Mouse (Mus musculus): ENCODE measurements at regions not wholly inside any gene's neighbourhood (a gene's known extent, or its start where the extent isn't known, plus 50 kb on each side); places are given as distances from the start of the nearest gene placed in this dataset.
A peak's percentile ranks its signal among the peaks of the same experiment; 100 is the strongest.
"Not testable (repeated sequence)": the region's sequence is repeated elsewhere in the genome, so short reads cannot be mapped to it uniquely, and the experiment has no call there.

DNA sequence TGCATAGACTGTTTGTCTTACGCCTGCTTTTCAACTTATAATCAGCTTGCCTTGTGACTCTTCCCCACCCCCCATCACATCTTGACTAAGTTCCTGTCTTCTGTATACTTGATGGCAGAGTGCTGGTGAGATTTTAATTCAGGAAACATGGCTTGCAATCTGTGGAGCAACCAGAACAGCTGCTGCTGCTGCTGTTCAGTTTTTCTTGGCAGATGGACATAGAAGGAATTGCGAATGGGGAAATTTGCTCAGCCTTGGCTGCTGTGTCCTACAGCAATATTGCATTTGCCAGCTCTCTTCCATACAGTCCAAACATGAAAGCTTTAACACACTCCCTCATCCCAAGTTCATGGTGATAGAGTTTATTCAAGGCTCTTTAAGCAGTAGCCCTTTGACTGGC, 262.3 kb downstream of the Pros1 start:
- H3K27ac ChIP-seq: no peak overlapping the region
- no peaks in the 10 kb centered on the region for H3K27me3 ChIP-seq (replicated peaks)
- H3K4me1 ChIP-seq: no peaks in the 10 kb centered on the region
- no peak overlapping the region for H3K4me3 ChIP-seq
- no peak overlapping the region for H3K4me2 ChIP-seq (replicated peaks)
- H3K36me3 ChIP-seq: no peaks in the 10 kb centered on the region
- H3K9ac ChIP-seq: no peak overlapping the region
- WGBS: 89% methylated on average over 2 of the region's 2 CpGs
- no peak for ATAC-seq (ENCODE audit: low FRiP score, low read depth)
- H3K9me3 ChIP-seq: 0 out of 2 replicates have a peak, but pooled peaks cover 3% of the 10 kb centered on the region

DNA sequence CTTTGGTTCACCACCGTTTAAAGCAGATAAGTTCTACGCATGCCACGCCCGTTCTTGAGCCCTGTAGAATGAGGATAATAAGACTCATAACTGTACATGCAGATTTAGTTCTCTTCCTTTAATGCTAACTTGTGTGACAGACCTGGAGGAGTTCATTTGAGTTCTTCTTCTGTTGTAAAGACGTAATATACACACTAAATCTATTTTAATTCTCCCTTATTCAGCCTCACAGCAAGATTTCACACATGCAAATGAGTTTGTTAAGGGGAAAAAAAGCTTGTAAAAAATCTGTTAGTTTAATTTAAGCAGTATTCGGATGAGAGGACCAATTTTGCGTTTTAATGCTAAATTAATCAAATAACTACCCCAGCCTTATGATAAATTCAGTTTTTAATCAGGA, 264.6 kb downstream of the Pros1 start:
- H3K9ac ChIP-seq: no peak overlapping the region
- H3K27ac ChIP-seq: no peak overlapping the region
- no peak overlapping the region for H3K4me3 ChIP-seq
- H3K4me1 ChIP-seq: no peaks in the 10 kb centered on the region
- no peak for ATAC-seq (ENCODE audit: low FRiP score, low read depth)
- no peaks in the 10 kb centered on the region for H3K27me3 ChIP-seq (replicated peaks)
- WGBS: 79% methylated on average over 7 of the region's 7 CpGs
- no peaks in the 10 kb centered on the region for H3K36me3 ChIP-seq
- no peak overlapping the region for H3K4me2 ChIP-seq (replicated peaks)
- no peaks in the 10 kb centered on the region for H3K9me3 ChIP-seq

DNA sequence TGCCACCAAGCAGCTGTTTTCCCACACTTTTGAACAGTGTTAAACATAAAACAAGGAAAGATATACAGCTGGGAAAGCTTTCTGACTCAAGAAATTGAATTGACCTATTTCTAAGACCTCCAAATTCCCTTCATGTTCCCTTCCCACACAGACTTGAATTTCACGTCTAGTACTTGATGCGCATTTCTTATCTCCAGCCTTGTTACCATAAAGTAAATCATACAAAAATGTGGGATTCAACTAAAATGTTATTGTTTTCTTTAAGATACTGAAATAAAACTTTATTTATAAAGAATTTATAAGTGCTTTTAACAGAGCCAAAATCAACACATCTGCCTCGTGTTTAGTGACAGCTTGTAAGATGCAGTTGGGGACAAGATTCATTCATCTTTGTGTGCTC, 289.7 kb downstream of the Pros1 start:
- Histone ChIP-seq H3K4me1 (no peaks in the 10 kb centered on the region), H3K27me3 (replicated peaks) (no peaks in the 10 kb centered on the region), H3K9me3 (no peaks in the 10 kb centered on the region), H3K4me3 (no peak overlapping the region), H3K27ac (no peak overlapping the region), H3K36me3 (no peaks in the 10 kb centered on the region), H3K4me2 (replicated peaks) (no peak overlapping the region), H3K9ac (no peak overlapping the region)
- ATAC-seq (ENCODE audit: low FRiP score, low read depth): no peak
- 87% methylated on average over 3 of the region's 3 CpGs for WGBS

DNA sequence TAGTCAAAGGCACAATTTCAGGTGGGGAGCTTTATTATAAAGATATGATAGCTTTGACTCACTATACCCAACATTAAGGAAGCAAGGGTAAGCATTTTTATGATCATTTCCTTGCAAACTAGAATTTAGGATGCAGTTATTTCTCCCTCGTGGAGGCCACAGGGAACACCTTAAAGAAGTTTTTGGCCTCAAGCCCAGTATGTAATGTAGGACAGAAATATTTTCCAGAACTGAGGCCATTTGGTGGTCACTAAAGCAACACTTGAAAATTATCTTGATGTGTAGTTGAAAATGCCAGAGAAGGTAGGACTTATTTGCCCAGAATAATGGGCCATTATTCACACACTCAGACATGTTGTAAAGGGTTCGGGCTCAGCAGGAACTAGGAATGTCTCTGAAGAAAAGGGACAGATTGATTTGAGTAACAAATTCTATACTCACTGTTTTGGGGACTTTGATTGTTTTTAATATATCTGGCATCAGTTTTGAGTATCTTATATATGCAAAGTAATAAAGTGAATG, 301.3 kb downstream of the Pros1 start:
- no peak for ATAC-seq (ENCODE audit: low FRiP score, low read depth)
- Histone ChIP-seq H3K36me3 (no peaks in the 10 kb centered on the region), H3K27me3 (replicated peaks) (no peaks in the 10 kb centered on the region), H3K4me2 (replicated peaks) (no peak overlapping the region), H3K9me3 (no peaks in the 10 kb centered on the region), H3K9ac (no peak overlapping the region), H3K27ac (no peak overlapping the region), H3K4me3 (no peak overlapping the region), H3K4me1 (no peaks in the 10 kb centered on the region)
- 75% methylated on average over 2 of the region's 2 CpGs for WGBS

- Histone ChIP-seq H3K27ac (no peak overlapping the region), H3K9me3 (no peaks in the 10 kb centered on the region), H3K4me3 (no peak overlapping the region), H3K4me2 (replicated peaks) (no peak overlapping the region), H3K27me3 (replicated peaks) (no peaks in the 10 kb centered on the region), H3K4me1 (no peaks in the 10 kb centered on the region), H3K9ac (no peak overlapping the region), H3K36me3 (no peaks in the 10 kb centered on the region)
- 72% methylated on average over 6 of the region's 6 CpGs for WGBS
- no peak for ATAC-seq (ENCODE audit: low FRiP score, low read depth)
Measured at GRCm38 (mm10) chr16:63170101-63170500, 316.0 kb downstream of the Pros1 start.

- H3K9me3 ChIP-seq: no peaks in the 10 kb centered on the region
- no peak for ATAC-seq (ENCODE audit: low FRiP score, low read depth)
- 83% methylated on average over 5 of the region's 5 CpGs for WGBS
Measured at GRCm38 (mm10) chr16:63179228-63179627, 325.1 kb downstream of the Pros1 start.

DNA sequence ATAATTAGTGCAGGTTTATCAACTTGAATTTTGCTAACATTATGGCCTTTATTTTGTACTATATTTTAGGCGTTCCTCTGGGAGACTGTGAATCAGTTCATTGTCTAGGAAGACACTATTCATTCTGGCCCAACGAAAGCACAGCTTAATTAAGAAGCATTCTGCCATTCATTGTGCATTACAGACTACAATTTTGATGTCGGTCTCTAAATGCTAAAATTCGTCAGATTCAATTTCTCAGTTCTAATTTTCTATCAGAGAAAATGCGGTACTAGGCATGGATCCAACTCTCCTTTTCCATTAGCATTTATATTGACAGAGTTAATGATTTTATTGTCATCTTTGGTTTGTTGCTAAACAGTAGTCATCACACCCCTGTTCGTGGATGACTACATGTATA, 337.1 kb downstream of the Pros1 start:
- Histone ChIP-seq H3K36me3 (no peaks in the 10 kb centered on the region), H3K9ac (no peak overlapping the region), H3K27ac (no peak overlapping the region), H3K27me3 (replicated peaks) (no peaks in the 10 kb centered on the region), H3K4me3 (no peak overlapping the region), H3K4me2 (replicated peaks) (no peak overlapping the region), H3K4me1 (no peaks in the 10 kb centered on the region), H3K9me3 (no peaks in the 10 kb centered on the region)
- 67% methylated on average over 6 of the region's 6 CpGs for WGBS
- ATAC-seq (ENCODE audit: low FRiP score, low read depth): no peak

More at GRCm38 (mm10) chr16:63179228-63179627, 325.1 kb downstream of the Pros1 start:
- H3K27ac ChIP-seq: no peak overlapping the region
- H3K36me3 ChIP-seq: no peaks in the 10 kb centered on the region
- H3K4me1 ChIP-seq: no peaks in the 10 kb centered on the region
- H3K4me2 ChIP-seq (replicated peaks): no peak overlapping the region
- no peak overlapping the region for H3K9ac ChIP-seq
- no peak overlapping the region for H3K4me3 ChIP-seq
- H3K27me3 ChIP-seq (replicated peaks): no peaks in the 10 kb centered on the region

GRCm38 (mm10) chr16:63191623-63192022, 337.5 kb downstream of the Pros1 start:
- no peaks in the 10 kb centered on the region for H3K27me3 ChIP-seq (replicated peaks)
- no peak overlapping the region for H3K4me3 ChIP-seq
- H3K27ac ChIP-seq: no peak overlapping the region
- WGBS: 97% methylated on average over 1 of the region's 1 CpGs
- H3K9ac ChIP-seq: no peak overlapping the region
- no peaks in the 10 kb centered on the region for H3K4me1 ChIP-seq
- no peaks in the 10 kb centered on the region for H3K36me3 ChIP-seq
- no peaks in the 10 kb centered on the region for H3K9me3 ChIP-seq
- ATAC-seq (ENCODE audit: low FRiP score, low read depth): no peak
- H3K4me2 ChIP-seq (replicated peaks): no peak overlapping the region

- no peaks in the 10 kb centered on the region for H3K9me3 ChIP-seq
- no peak overlapping the region for H3K4me3 ChIP-seq
- H3K4me2 ChIP-seq (replicated peaks): no peak overlapping the region
- ATAC-seq (ENCODE audit: low FRiP score, low read depth): no peak
- no peaks in the 10 kb centered on the region for H3K4me1 ChIP-seq
- no peaks in the 10 kb centered on the region for H3K36me3 ChIP-seq
- no peak overlapping the region for H3K27ac ChIP-seq
- no peak overlapping the region for H3K9ac ChIP-seq
- WGBS: 79% methylated on average over 2 of the region's 2 CpGs
- H3K27me3 ChIP-seq (replicated peaks): no peaks in the 10 kb centered on the region
Measured at GRCm38 (mm10) chr16:63194595-63194994, 340.5 kb downstream of the Pros1 start.

GRCm38 (mm10) chr16:63213471-63213870, 359.4 kb downstream of the Pros1 start:
- WGBS: 96% methylated on average over 1 of the region's 1 CpGs
- not testable (repeated sequence) for H3K4me2 ChIP-seq (replicated peaks); H3K27me3 ChIP-seq (replicated peaks); H3K36me3 ChIP-seq; H3K4me1 ChIP-seq; H3K27ac ChIP-seq; H3K9me3 ChIP-seq; H3K9ac ChIP-seq; H3K4me3 ChIP-seq; ATAC-seq (ENCODE audit: low FRiP score, low read depth)

DNA sequence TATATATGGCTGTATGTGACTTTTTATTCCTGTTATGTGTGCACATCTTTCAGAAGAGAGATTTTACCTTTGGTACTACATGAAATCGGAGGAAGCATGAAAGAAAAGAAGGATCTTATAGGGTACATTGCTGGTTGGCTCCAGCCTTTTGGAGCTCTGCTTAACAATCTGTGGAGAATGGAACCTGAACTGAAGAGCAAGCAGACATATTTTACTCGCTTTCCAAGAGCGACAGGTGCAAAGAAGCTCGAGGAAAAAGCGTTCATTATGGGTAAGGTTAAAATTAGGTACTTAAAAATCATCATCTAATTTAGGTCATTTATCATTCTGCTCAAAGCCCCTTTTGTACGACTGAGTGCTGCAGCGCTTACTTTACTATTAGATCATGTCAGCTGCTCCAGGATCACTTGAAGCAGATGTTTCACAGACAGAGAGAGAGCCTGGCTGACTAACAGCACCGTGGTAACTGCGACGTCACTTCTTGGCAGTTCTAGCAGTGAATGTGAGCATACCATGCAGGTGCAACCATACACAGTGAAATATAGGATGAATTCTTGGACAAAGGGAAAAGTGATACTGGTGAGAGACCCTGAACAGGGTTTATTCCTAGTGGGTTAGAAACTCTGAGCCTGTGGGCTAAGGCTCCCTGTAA, 366.2 kb downstream of the Pros1 start:
- Histone ChIP-seq H3K4me2 (replicated peaks) (no peak overlapping the region), H3K4me1 (no peaks in the 10 kb centered on the region), H3K27me3 (replicated peaks) (no peaks in the 10 kb centered on the region), H3K9ac (no peak overlapping the region), H3K4me3 (no peak overlapping the region), H3K36me3 (no peaks in the 10 kb centered on the region), H3K9me3 (no peaks in the 10 kb centered on the region), H3K27ac (no peak overlapping the region)
- 45% methylated on average over 10 of the region's 10 CpGs for WGBS
- peak; percentile 68 for ATAC-seq (ENCODE audit: low FRiP score, low read depth)

DNA sequence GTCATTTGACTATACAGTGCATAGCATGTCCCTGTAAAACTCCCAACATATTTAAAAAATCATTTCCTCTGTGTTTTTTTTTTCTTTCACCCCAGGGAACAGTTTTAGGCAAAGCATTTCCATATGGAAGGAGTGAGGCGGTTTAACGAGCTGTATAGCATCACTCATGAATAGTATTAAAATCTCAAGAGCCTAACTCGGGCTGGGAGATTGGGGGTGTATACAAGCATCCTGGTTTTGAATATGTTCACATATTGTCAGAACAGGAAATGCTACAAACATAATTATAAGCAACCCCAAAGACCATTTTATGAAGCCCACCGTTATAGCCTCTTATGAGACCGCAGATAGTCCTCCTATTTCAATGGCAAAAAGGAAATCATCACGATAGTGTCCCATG, 370.5 kb downstream of the Pros1 start:
- no peak for ATAC-seq (ENCODE audit: low FRiP score, low read depth)
- H3K36me3 ChIP-seq: no peaks in the 10 kb centered on the region
- no peaks in the 10 kb centered on the region for H3K27me3 ChIP-seq (replicated peaks)
- 68% methylated on average over 6 of the region's 6 CpGs for WGBS
- no peak overlapping the region for H3K27ac ChIP-seq
- H3K4me3 ChIP-seq: no peak overlapping the region
- no peaks in the 10 kb centered on the region for H3K9me3 ChIP-seq
- no peak overlapping the region for H3K9ac ChIP-seq
- H3K4me2 ChIP-seq (replicated peaks): no peak overlapping the region
- H3K4me1 ChIP-seq: no peaks in the 10 kb centered on the region

DNA sequence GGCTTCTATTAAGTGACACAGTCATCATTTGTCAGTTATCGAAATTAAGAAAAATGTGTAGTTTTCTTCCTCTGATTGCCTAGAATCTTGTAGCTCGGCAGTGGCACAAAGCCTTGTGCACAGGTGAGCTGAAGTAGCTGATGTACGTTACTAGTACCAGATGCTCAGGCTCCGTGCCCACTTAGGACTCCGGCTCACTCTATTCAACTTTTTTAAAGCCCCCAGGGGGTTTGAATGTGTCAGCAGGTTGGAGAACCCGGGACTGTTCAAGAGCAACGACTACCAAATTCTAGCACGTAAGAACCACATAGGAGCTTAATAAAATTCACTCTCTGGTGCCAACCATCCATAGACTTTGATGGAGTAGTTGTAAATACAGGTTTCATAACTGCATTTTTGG, 371.0 kb downstream of the Pros1 start:
- H3K36me3 ChIP-seq: no peaks in the 10 kb centered on the region
- no peak for ATAC-seq (ENCODE audit: low FRiP score, low read depth)
- WGBS: 74% methylated on average over 8 of the region's 8 CpGs

More for the DNA sequence above, 371.0 kb downstream of the Pros1 start:
- Histone ChIP-seq H3K27me3 (replicated peaks) (no peaks in the 10 kb centered on the region), H3K4me1 (no peaks in the 10 kb centered on the region), H3K9ac (no peak overlapping the region), H3K4me2 (replicated peaks) (no peak overlapping the region), H3K4me3 (no peak overlapping the region), H3K9me3 (no peaks in the 10 kb centered on the region), H3K27ac (no peak overlapping the region)
